Mouse (Mus musculus): ENCODE measurements at regions not wholly inside any gene's neighbourhood (a gene's known extent, or its start where the extent isn't known, plus 50 kb on each side); places are given as distances from the start of the nearest gene placed in this dataset.

DNA sequence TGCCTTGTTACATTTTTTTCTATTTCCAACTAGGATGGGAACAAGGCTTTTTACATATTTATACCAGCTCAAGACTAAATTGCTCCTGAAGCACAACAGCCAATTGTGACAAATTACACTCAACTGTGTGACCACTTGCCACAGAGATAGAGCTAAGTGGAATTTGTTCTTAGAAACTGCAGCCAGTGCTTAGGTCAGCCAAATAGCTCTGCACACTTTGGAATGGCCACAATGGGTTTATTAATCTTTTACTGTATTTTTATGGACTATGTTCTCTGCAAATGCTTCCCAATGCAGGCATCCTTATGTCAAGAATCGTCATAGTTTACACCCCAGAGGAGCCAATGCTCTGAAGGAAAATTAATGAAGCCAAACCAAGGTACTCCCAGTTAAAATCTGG is 267.7 kb upstream of the Impg1 start:
- Histone ChIP-seq H3ac (ENCODE audit: control insufficient read depth, insufficient read length, low read depth) (no peak overlapping the region), H3K27me3 (ENCODE audit: control insufficient read depth, insufficient read depth, insufficient read length) (no peaks in the 10 kb centered on the region), H3K79me2 (ENCODE audit: control insufficient read depth, insufficient read depth) (no peaks in the 10 kb centered on the region), H3K36me3 (ENCODE audit: control insufficient read depth, insufficient read depth) (no peaks in the 10 kb centered on the region), H3K4me3 (ENCODE audit: insufficient read depth, poor library complexity, severe bottlenecking) (no peak overlapping the region), H3K79me3 (ENCODE audit: low read depth) (no peaks in the 10 kb centered on the region)
- TF ChIP-seq CTCF (IDR thresholded peaks at IDR 0.05; ENCODE audit: control insufficient read depth, insufficient read depth, insufficient read length) (no peak), USF1 (IDR thresholded peaks at IDR 0.05; ENCODE audit: low read depth) (no peak), MYOD1 (IDR thresholded peaks at IDR 0.05; ENCODE audit: control insufficient read depth, insufficient read length, low read depth) (no peak), FOSL1 (IDR thresholded peaks at IDR 0.05; ENCODE audit: insufficient read depth, low read length, poor library complexity, severe bottlenecking) (no peak), MAX (IDR thresholded peaks at IDR 0.05) (no peak), MYOG (IDR thresholded peaks at IDR 0.05; ENCODE audit: control insufficient read depth, extremely low read depth, insufficient read length) (no peak), CEBPB (IDR thresholded peaks at IDR 0.05; ENCODE audit: low read depth) (no peak)

DNA sequence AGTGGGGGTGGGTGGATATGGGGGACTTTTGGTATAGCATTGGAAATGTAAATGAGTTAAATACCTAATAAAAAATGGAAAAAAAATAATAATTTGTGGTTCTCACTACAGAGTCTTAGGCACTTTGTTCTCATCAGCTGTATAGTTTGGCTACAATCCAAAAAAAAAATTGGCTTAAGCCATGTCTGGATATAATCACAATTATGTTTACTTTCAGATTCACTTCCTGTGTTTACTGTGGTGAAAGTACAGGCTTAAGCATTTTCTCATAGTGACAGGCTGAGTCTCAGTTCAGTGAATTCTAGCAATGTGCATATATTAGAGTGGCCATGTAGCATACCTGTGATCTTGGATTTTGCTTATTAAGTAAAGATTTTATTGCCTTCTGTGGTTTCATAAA is 258.4 kb upstream of the Impg1 start:
- TF ChIP-seq MYOD1 (IDR thresholded peaks at IDR 0.05; ENCODE audit: control insufficient read depth, insufficient read length, low read depth) (no peak), MAX (IDR thresholded peaks at IDR 0.05) (no peak), USF1 (IDR thresholded peaks at IDR 0.05; ENCODE audit: low read depth) (no peak), CTCF (IDR thresholded peaks at IDR 0.05; ENCODE audit: control insufficient read depth, insufficient read depth, insufficient read length) (no peak), MYOG (IDR thresholded peaks at IDR 0.05; ENCODE audit: control insufficient read depth, extremely low read depth, insufficient read length) (no peak), CEBPB (IDR thresholded peaks at IDR 0.05; ENCODE audit: low read depth) (no peak), FOSL1 (IDR thresholded peaks at IDR 0.05; ENCODE audit: insufficient read depth, low read length, poor library complexity, severe bottlenecking) (no peak)
- Histone ChIP-seq H3ac (ENCODE audit: control insufficient read depth, insufficient read length, low read depth) (no peak overlapping the region), H3K79me3 (ENCODE audit: low read depth) (no peaks in the 10 kb centered on the region), H3K4me3 (ENCODE audit: insufficient read depth, poor library complexity, severe bottlenecking) (no peak overlapping the region), H3K79me2 (ENCODE audit: control insufficient read depth, insufficient read depth) (no peaks in the 10 kb centered on the region), H3K27me3 (ENCODE audit: control insufficient read depth, insufficient read depth, insufficient read length) (no peaks in the 10 kb centered on the region), H3K36me3 (ENCODE audit: control insufficient read depth, insufficient read depth) (no peaks in the 10 kb centered on the region)

GRCm38 (mm10) chr9:80718516-80718915 is 253.2 kb upstream of the Impg1 start:
- no peak for TF ChIP-seq MYOG (IDR thresholded peaks at IDR 0.05; ENCODE audit: control insufficient read depth, extremely low read depth, insufficient read length)
- TF ChIP-seq CTCF (IDR thresholded peaks at IDR 0.05; ENCODE audit: control insufficient read depth, insufficient read depth, insufficient read length), result no peak
- TF ChIP-seq CEBPB (IDR thresholded peaks at IDR 0.05; ENCODE audit: low read depth), result no peak
- no peak for TF ChIP-seq USF1 (IDR thresholded peaks at IDR 0.05; ENCODE audit: low read depth)
- TF ChIP-seq MAX (IDR thresholded peaks at IDR 0.05), result no peak
- TF ChIP-seq MYOD1 (IDR thresholded peaks at IDR 0.05; ENCODE audit: control insufficient read depth, insufficient read length, low read depth), result no peak
- no peak for TF ChIP-seq FOSL1 (IDR thresholded peaks at IDR 0.05; ENCODE audit: insufficient read depth, low read length, poor library complexity, severe bottlenecking)
- Histone ChIP-seq H3K79me2 (ENCODE audit: control insufficient read depth, insufficient read depth) (no peaks in the 10 kb centered on the region), H3K36me3 (ENCODE audit: control insufficient read depth, insufficient read depth) (no peaks in the 10 kb centered on the region), H3K79me3 (ENCODE audit: low read depth) (no peaks in the 10 kb centered on the region), H3ac (ENCODE audit: control insufficient read depth, insufficient read length, low read depth) (no peak overlapping the region), H3K4me3 (ENCODE audit: insufficient read depth, poor library complexity, severe bottlenecking) (no peak overlapping the region), H3K27me3 (ENCODE audit: control insufficient read depth, insufficient read depth, insufficient read length) (no peaks in the 10 kb centered on the region)

DNA sequence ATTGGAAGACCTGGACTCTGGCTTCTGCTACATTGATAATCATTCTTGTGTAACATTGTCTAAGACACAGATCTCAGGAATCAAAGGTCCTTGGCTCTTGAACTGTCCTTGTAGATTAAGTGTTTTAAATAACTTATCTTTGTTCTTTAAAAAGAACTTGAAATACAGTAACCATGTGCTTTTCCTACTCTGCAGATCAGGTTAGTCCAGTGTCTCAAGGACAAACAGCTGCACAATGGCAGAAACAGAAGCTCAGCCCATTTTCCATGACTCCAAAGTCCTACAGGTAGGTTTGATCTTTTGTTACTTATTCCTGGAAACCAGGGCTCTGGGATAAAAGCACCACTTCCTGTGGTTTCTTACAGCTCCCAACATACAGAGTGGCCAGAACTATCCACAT is 244.5 kb upstream of the Impg1 start:
- no peaks in the 10 kb centered on the region for H3K79me2 ChIP-seq (ENCODE audit: control insufficient read depth, insufficient read depth)
- no peaks in the 10 kb centered on the region for H3K79me3 ChIP-seq (ENCODE audit: low read depth)
- TF ChIP-seq CEBPB (IDR thresholded peaks at IDR 0.05; ENCODE audit: low read depth) (no peak), CTCF (IDR thresholded peaks at IDR 0.05; ENCODE audit: control insufficient read depth, insufficient read depth, insufficient read length) (no peak), FOSL1 (IDR thresholded peaks at IDR 0.05; ENCODE audit: insufficient read depth, low read length, poor library complexity, severe bottlenecking) (no peak), USF1 (IDR thresholded peaks at IDR 0.05; ENCODE audit: low read depth) (no peak), MYOG (IDR thresholded peaks at IDR 0.05; ENCODE audit: control insufficient read depth, extremely low read depth, insufficient read length) (no peak), MYOD1 (IDR thresholded peaks at IDR 0.05; ENCODE audit: control insufficient read depth, insufficient read length, low read depth) (no peak), MAX (IDR thresholded peaks at IDR 0.05) (no peak)
- H3ac ChIP-seq (ENCODE audit: control insufficient read depth, insufficient read length, low read depth), result no peak overlapping the region
- no peaks in the 10 kb centered on the region for H3K27me3 ChIP-seq (ENCODE audit: control insufficient read depth, insufficient read depth, insufficient read length)
- H3K4me3 ChIP-seq (ENCODE audit: insufficient read depth, poor library complexity, severe bottlenecking), result no peak overlapping the region
- H3K36me3 ChIP-seq (ENCODE audit: control insufficient read depth, insufficient read depth), result no peaks in the 10 kb centered on the region

DNA sequence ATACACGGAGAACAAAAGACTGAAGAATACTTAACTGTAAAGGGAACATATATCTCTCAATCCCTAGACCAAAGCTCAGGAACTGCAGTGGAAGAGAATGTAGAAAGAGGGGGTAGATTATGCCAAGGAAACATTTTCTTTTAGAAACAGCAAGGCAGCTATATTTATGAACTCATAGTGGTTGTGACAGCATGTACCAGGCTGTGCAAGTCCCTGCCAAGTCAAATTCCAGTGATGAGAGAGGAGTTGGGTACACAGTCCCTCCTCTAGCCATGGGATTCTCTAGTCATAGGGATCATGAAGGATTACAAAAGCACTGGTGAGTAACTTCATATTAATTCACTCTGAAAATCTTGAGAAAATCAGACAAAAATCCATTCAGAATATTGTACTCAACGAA is 240.0 kb upstream of the Impg1 start:
- Histone ChIP-seq H3K79me2 (ENCODE audit: control insufficient read depth, insufficient read depth) (no peaks in the 10 kb centered on the region), H3K27me3 (ENCODE audit: control insufficient read depth, insufficient read depth, insufficient read length) (no peaks in the 10 kb centered on the region), H3K36me3 (ENCODE audit: control insufficient read depth, insufficient read depth) (no peaks in the 10 kb centered on the region), H3K79me3 (ENCODE audit: low read depth) (no peaks in the 10 kb centered on the region), H3ac (ENCODE audit: control insufficient read depth, insufficient read length, low read depth) (no peak overlapping the region), H3K4me3 (ENCODE audit: insufficient read depth, poor library complexity, severe bottlenecking) (no peak overlapping the region)
- no peak for TF ChIP-seq FOSL1 (IDR thresholded peaks at IDR 0.05; ENCODE audit: insufficient read depth, low read length, poor library complexity, severe bottlenecking)
- TF ChIP-seq USF1 (IDR thresholded peaks at IDR 0.05; ENCODE audit: low read depth), result no peak
- no peak for TF ChIP-seq MAX (IDR thresholded peaks at IDR 0.05)
- TF ChIP-seq CTCF (IDR thresholded peaks at IDR 0.05; ENCODE audit: control insufficient read depth, insufficient read depth, insufficient read length), result no peak
- TF ChIP-seq MYOD1 (IDR thresholded peaks at IDR 0.05; ENCODE audit: control insufficient read depth, insufficient read length, low read depth), result no peak
- no peak for TF ChIP-seq CEBPB (IDR thresholded peaks at IDR 0.05; ENCODE audit: low read depth)
- TF ChIP-seq MYOG (IDR thresholded peaks at IDR 0.05; ENCODE audit: control insufficient read depth, extremely low read depth, insufficient read length), result no peak

- Histone ChIP-seq H3K4me3 (ENCODE audit: insufficient read depth, poor library complexity, severe bottlenecking) (no peak overlapping the region), H3K27me3 (ENCODE audit: control insufficient read depth, insufficient read depth, insufficient read length) (no peaks in the 10 kb centered on the region), H3K79me2 (ENCODE audit: control insufficient read depth, insufficient read depth) (no peaks in the 10 kb centered on the region), H3K36me3 (ENCODE audit: control insufficient read depth, insufficient read depth) (no peaks in the 10 kb centered on the region), H3ac (ENCODE audit: control insufficient read depth, insufficient read length, low read depth) (no peak overlapping the region), H3K79me3 (ENCODE audit: low read depth) (no peaks in the 10 kb centered on the region)
- no peak for TF ChIP-seq CTCF (IDR thresholded peaks at IDR 0.05; ENCODE audit: control insufficient read depth, insufficient read depth, insufficient read length)
- no peak for TF ChIP-seq MAX (IDR thresholded peaks at IDR 0.05)
- TF ChIP-seq FOSL1 (IDR thresholded peaks at IDR 0.05; ENCODE audit: insufficient read depth, low read length, poor library complexity, severe bottlenecking), result no peak
- TF ChIP-seq CEBPB (IDR thresholded peaks at IDR 0.05; ENCODE audit: low read depth), result no peak
- TF ChIP-seq USF1 (IDR thresholded peaks at IDR 0.05; ENCODE audit: low read depth), result no peak
- no peak for TF ChIP-seq MYOG (IDR thresholded peaks at IDR 0.05; ENCODE audit: control insufficient read depth, extremely low read depth, insufficient read length)
- no peak for TF ChIP-seq MYOD1 (IDR thresholded peaks at IDR 0.05; ENCODE audit: control insufficient read depth, insufficient read length, low read depth)
Observed at GRCm38 (mm10) chr9:80697171-80697570, 231.9 kb upstream of the Impg1 start.

Data from C2C12 (cell line).